Mouse (Mus musculus) urinary bladder, postnatal 14 days (tissue): Measurements from ENCODE around the gene Caap1.

Experiments used
- DNase-seq: peaks from one replicate; pipeline ENCODE4 v3.0.0; 2021; ENCODE audit warnings: low spot score

Caap1 gene

GRCm38 (mm10) chr4:94476749-94477399, 79.7 kb downstream of the Caap1 start:
- no peak for DNase-seq

GRCm38 (mm10) chr4:94473286-94473685, 83.3 kb downstream of the Caap1 start:
- no peak for DNase-seq

DNA sequence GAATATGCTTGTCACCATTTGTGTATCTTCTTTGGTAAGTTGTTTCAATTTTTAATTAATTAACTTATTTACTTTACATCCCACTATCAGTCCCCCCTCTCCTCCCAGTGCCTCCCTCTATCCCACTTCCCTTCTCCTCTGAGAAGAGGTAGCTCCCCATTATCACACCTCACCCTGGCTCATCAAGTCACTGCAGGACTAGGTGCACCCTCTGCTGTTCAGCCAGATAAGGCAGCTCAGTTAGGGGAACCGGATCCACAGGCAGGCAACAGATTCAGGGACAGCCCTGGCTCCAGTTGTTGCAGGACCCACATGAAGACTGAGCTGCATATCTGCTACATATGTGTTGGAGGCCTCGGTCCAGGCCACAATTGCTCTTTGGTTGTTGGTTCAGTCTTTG, 97.2 kb downstream of the Caap1 start:
- DNase-seq: no peak

GRCm38 (mm10) chr4:94454857-94455256, 101.7 kb downstream of the Caap1 start:
- no peak for DNase-seq
